Mouse (Mus musculus) urinary bladder, postnatal 36 days (tissue): Measurements from ENCODE around the gene Ace3.

Experiments used
- DNase-seq, 2 experiments: peaks; one replicate each; pipeline ENCODE4 v3.0.0; 2022; ENCODE audit warnings: low spot score in 2 of 2, mixed read lengths in 1 of 2

Ace3 gene

GRCm38 (mm10) chr11:105994375-105994774 is at the start of gene Ace3:
Gene Ace3, plus strand, starts transcription at chr11:105994675.
- no peak for DNase-seq

- no peak for DNase-seq
Measured at GRCm38 (mm10) chr11:105944770-105945672, 49.5 kb upstream of the Ace3 start.

GRCm38 (mm10) chr11:105946694-105947154 is 47.8 kb upstream of the Ace3 start:
- DNase-seq, result peak in 1 of 2 experiments; percentile 33

DNA sequence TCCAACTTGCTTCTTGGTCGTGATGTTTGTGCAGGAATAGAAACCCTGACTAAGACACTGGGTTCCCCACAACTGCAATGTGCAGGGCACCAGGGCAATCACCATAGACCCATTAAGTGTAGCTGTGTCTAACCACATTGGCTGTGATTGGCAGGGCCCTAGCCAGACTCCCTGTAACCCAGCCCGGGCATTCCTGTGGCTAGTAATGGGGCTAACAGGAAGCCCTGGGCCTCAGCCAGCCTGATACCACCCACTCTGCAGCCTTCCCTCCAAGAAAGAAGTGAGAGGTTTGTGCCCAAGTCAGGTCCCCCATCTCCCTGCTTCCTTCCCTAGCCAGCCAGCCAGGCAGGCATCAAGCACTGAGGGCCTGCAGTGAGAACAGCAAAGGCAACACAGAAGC is 46.2 kb upstream of the Ace3 start:
- DNase-seq, result no peak

- no peak for DNase-seq
Measured at GRCm38 (mm10) chr11:105950519-105950918, 44.0 kb upstream of the Ace3 start.

DNA sequence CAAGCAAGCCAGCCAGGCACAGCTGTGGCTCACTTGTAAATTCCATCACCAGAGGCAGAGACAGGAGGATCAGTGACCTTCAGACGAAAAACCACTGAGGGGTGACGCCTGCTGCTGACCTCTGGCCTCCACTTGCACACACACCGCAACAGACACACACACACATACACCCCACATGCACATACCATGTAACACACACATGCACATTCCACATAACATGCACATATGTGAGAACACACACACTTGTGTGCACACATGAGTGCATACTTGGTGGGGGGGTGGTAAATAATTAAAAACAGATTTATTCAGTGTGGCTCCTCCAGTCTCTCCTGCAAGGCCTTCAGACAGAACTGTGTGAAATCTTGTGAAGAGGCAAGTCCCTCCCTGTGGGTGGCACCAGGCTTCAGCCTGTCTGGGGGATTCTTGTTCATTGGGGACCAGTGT is 42.9 kb upstream of the Ace3 start:
- DNase-seq, result no peak

DNA sequence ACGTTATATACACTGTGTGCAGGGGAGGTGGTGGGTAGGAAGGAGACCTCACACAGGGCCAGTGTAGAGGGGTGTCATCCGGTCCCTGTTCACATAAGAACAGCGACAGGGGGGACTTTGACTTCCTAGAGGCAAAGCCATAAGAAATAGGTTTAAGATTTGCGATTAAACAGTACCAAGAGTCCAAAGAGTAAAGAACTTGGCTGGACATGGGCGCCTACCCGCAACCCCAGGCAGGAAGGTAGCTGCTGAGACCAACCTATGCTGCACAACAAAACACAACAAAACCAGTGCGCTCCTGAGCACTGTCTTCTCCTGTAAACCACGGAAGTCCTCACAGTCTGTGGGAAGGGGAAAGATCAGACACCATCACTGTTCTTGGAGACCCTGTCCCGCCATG is 42.4 kb upstream of the Ace3 start:
- DNase-seq, result no peak

DNA sequence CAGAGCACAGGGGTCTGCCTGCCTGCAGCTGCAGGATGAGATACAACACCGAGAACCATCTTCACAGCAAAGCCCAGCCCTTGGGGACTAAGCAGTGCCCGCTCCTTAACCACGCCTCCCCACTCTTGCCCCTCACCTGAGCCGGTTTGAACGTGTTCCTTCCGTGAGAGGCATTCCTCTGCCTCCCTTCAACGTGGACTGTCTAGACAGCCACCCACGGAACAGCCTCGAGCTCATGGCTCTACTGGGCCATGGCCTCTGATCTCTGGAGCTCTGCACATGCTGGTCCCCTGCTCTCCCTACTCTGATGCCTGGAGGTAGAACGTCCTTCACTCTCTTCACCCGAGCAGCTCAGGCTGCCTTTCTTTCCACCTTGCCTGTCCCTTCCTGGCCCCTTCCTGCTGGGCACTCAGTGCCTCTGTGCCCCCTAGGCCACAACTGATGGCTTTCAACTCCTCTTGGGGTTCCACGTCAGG is 41.5 kb upstream of the Ace3 start, which contains the start of gene Cyb561:
TSS of gene Cyb561 (minus strand) at position 426 of the 476 bp plus-strand sequence.
- DNase-seq, result no peak

DNA sequence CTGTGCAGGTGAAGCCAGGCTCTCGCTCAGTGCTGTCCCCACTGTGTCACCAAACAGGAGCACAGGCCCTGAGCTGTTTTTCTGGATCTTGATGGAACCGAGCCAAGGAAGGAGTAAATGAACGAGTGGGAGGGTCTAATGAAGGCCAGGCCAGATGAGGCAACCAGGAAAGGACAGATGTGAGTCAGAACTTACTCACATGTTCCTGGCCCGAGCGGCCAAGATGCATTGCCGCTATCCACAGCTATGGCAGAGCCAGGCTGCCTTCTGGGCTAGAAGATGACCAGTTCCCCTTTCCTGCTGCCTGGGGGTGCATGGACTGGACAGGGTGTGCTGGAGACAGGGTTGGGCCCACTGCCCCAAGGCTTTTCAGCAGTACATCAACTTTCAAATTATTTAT is 41.1 kb upstream of the Ace3 start:
- DNase-seq, result peak; percentile 56 to 68

- no peak for DNase-seq
Measured at GRCm38 (mm10) chr11:105955815-105956430, 38.6 kb upstream of the Ace3 start.

DNA sequence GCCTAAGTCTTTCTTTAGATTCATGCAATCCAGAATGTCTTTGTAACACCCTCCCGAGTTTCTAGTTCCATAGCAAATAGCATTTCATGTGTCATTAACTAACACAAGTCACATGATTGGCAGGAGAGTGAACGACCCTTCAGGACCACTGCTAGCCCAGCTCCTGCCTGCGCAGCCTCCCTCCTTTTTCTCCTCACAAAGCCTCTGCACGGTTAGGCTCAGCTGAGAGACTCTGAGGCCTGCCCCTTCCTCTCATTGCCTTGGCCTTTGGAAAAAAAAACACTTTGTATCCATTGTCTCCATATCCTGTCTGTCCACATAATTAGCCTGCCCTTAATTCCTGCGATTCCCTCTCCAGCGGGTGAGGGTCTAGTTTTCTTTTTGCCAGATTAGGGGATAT is 37.0 kb upstream of the Ace3 start:
- DNase-seq, result no peak

GRCm38 (mm10) chr11:105958566-105958965 is 35.9 kb upstream of the Ace3 start:
- DNase-seq, result no peak

GRCm38 (mm10) chr11:105959355-105959754 is 35.1 kb upstream of the Ace3 start:
- DNase-seq, result no peak

GRCm38 (mm10) chr11:105964691-105965090 is 29.8 kb upstream of the Ace3 start:
- no peak for DNase-seq

GRCm38 (mm10) chr11:105966288-105966687 is 28.2 kb upstream of the Ace3 start:
- DNase-seq, result no peak

DNA sequence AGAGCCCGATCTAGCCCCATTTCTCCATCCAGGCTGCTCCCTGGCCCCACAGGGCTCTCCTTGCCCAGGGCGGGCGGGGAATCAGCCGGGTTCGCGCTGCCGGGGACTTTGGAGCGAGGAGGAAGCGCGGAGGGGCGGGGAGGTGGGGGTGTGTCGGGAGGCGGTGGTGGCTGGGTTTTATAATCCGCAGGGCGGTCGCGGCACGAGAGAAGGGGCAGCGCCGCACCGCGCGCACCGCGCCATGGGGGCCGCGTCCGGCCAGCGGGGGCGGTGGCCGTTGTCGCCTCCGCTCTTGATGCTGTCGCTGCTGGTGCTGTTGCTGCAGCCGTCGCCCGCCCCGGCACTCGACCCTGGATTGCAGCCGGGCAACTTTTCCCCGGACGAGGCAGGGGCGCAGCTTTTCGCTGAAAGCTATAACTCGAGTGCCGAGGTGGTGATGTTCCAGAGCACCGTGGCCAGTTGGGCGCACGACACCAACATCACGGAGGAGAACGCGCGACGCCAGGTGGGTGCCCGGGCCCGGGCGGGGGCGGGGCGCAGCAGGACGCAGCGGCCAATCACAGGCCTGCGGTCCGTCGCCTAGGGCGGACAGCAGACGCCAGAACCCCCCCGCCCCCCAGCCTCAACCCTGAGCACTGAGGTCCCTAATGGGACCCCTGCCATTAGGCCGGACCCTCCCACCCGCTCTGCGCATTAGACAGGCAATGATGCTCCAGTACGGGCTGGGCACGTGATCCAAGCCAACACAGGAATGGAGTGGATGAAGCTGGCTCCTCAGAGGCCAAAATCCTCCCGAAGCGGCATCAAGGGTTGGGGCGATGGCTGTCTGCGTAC is 26.5 kb upstream of the Ace3 start, which contains the start of gene Ace:
TSS of gene Ace (plus strand) at position 205 of the 834 bp plus-strand sequence.
- no peak for DNase-seq

GRCm38 (mm10) chr11:105968948-105969347 is 25.5 kb upstream of the Ace3 start:
- no peak for DNase-seq

- peak; percentile 60 to 66 for DNase-seq
Measured at GRCm38 (mm10) chr11:105969516-105969915, 25.0 kb upstream of the Ace3 start.

GRCm38 (mm10) chr11:105974593-105974992 is 19.9 kb upstream of the Ace3 start:
- no peak for DNase-seq

DNA sequence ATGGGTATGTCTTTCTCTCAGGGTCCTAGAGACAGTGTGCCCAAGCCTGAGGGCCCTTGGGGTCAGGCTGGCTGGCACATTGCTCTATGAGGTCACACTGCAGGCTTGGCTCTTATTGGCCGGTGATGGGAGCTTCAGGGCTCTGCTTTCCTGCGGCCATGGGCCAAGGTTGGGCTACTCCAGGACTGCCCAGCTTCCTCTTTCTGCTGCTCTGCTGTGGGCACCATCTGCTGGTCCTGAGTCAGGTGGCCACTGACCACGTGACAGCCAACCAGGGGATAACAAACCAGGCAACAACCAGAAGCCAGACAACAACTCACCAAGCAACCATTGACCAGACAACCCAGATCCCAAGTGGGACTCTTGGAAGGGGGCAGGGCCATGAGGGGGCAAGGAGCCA is 19.4 kb upstream of the Ace3 start:
- DNase-seq, result no peak

- no peak for DNase-seq
Measured at GRCm38 (mm10) chr11:105975636-105976035, 18.8 kb upstream of the Ace3 start.

DNA sequence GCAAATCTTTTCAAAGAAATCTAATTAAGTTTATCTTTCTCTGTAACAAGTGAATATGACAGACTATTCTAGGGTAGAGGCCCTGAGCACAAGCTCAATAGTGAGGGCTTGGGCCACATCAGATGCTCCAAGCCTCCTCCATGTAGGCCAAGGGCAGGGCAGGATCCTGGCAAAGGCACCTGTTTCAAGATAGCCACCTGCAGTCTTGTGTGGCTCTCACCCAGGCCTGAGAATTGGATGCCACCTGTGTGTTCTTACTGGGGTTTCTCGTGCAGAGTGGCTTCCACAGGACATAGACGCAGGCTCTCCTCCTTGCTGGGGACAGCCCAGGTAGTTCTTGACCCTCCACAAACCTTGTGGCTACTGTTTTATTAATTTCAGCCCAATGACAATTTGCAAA is 16.2 kb upstream of the Ace3 start:
- DNase-seq, result no peak
